Mouse (Mus musculus) embryonic facial prominence, embryonic 13.5 days (tissue): Measurements from ENCODE around the gene Emc3. TPM values are rescaled to one million over a fixed set of nuclear protein-coding genes. Genes with fewer than 3 reads are reported as not detected.

ENCODE experiments used
- ATAC-seq: fragments of 200-750 bp; cut with Nextera tagmentation; 2 replicates; pipeline ENCODE4 v1.8.0; 2017; ENCODE audit warnings: low read depth; ENCODE audit not compliant: insufficient number of reproducible peaks, insufficient read depth, low FRiP score, low TSS enrichment
- H3K27ac ChIP-seq: fragments of 300-500 bp; sonication (generic); 2 replicates; pipeline ENCODE4 v1.5.1; 2015; ENCODE audit warnings: moderate library complexity, mild to moderate bottlenecking, inconsistent platforms
- H3K27me3 ChIP-seq: fragments of 300-500 bp; sonication (generic); 2 replicates; pipeline ENCODE4 v1.6.1; 2015; ENCODE audit warnings: mild to moderate bottlenecking, inconsistent platforms
- H3K36me3 ChIP-seq: fragments of 300-500 bp; sonication (generic); 2 replicates; pipeline ENCODE4 v1.6.1; 2015; ENCODE audit warnings: mild to moderate bottlenecking, inconsistent platforms
- H3K4me1 ChIP-seq: fragments of 300-500 bp; sonication (generic); 2 replicates; pipeline ENCODE4 v1.6.1; 2015; ENCODE audit warnings: inconsistent platforms
- H3K4me2 ChIP-seq: fragments of 300-500 bp; sonication (generic); 2 replicates; pipeline ENCODE4 v1.6.1; 2015; ENCODE audit warnings: moderate library complexity, mild to moderate bottlenecking, inconsistent platforms
- H3K4me3 ChIP-seq: fragments of 300-500 bp; sonication (generic); 2 replicates; pipeline ENCODE4 v1.5.1; 2015; ENCODE audit warnings: mild to moderate bottlenecking, inconsistent platforms
- H3K9ac ChIP-seq: fragments of 300-500 bp; sonication (generic); 2 replicates; pipeline ENCODE4 v1.6.1; 2015; ENCODE audit warnings: mild to moderate bottlenecking, inconsistent platforms
- H3K9me3 ChIP-seq: fragments of 300-500 bp; sonication (generic); 2 replicates; pipeline ENCODE4 v1.6.1; 2016; ENCODE audit warnings: inconsistent platforms
- WGBS: fragments of 180-500 bp; shearing (Covaris S2); methylation state at CpG from one replicate; pipeline ENCODE4 v1.1.7; 2015; ENCODE audit warnings: mixed read lengths; 5-methylcytosine and 5-hydroxymethylcytosine counted together
- polyA plus RNA-seq: library from polyadenylated mRNA; unstranded; fragments of >200 nt; fragmentation: Nextera tagmentation; extraction: Ambion mirVana; gene quantifications from 2 replicates; pipeline ENCODE4 v1.2.1, GENCODE M21; 2015

Emc3 gene
- polyA plus RNA-seq, 1 experiment from 2014 or later = 96.1 TPM

DNA sequence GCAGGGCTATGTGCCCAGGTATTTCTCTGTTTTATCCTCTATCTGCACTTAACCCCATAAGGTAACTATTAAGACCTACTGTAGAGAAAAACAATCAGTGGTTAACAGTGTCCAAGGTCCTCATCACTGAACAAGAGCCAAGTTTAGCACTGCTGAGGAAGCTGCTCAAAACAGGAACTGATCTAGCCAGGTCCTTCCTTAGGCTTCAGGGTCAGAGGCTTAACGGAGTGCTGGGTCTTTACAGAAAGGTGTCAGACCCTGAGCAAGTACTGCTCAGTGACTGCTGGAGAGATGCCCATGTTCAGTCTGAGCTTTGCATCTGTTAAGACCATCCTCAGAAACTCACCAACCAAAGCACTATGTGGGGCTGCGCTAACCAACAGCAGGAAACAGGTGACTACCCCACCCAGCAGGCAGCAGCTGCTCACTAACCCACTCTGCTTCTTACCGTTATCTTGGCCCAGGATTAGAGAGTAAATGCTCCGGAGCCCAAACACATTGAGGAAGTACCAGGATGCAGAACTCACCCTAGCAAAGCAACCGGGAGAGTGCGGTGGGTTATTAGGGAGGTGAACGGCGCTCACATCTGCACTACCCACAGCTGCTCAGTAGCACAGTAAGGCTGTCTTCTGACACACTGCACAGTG, 13.9 kb downstream of the Emc3 start:
- no peak overlapping the region for H3K27ac ChIP-seq
- ATAC-seq = no peak
- H3K4me1 ChIP-seq = no peaks in the 10 kb centered on the region
- peaks cover 97% of the 10 kb centered on the region for H3K36me3 ChIP-seq
- H3K4me3 ChIP-seq = no peak overlapping the region
- no peak overlapping the region for H3K4me2 ChIP-seq
- no peaks in the 10 kb centered on the region for H3K9me3 ChIP-seq
- WGBS = 96% methylated on average over 8 of the region's 8 CpGs
- H3K27me3 ChIP-seq = no peaks in the 10 kb centered on the region
- H3K9ac ChIP-seq = no peak overlapping the region

DNA sequence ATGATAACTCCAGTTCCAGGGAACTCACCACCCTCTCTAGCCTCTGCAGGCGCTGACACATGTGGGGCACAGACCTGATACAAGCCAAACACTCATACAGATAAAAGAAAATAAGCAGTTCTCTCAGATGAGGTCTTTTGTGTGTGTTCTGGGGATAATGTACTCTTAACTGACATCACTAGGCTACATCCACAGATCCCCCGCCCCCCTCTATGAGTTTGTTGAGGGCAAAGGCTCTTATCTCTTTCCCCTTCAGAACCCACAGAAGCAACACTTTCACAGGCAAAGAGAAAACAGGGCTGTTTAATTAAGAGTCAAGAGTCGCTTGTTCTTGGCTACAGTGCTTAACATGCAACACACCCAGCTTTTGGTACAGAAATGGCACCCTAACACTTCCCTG, 16.9 kb downstream of the Emc3 start:
- Histone ChIP-seq H3K36me3 (peaks cover 69% of the 10 kb centered on the region), H3K27ac (no peak overlapping the region), H3K4me2 (no peak overlapping the region), H3K4me1 (no peaks in the 10 kb centered on the region), H3K9me3 (no peaks in the 10 kb centered on the region), H3K9ac (no peak overlapping the region), H3K4me3 (no peak overlapping the region), H3K27me3 (no peaks in the 10 kb centered on the region)
- ATAC-seq = no peak
- 96% methylated on average over 3 of the region's 3 CpGs for WGBS

DNA sequence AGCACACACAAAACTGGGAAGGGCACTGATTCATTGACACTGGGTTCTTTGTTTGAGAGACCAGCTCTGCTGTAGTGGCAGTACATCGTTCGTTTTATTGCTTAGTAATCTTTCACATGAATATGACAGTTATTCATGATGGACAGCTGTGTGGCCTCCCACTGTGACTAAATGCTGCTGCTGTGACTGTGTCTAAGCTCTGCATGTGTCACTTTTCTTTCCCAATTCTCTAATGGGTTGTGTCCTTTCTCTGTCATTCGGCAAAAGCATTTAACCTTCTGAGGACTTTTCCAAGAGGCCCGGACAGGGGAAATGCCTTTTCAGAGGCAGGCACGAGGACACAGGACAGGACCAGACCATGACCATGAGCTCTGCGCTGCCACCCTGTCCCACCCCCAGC, 17.5 kb downstream of the Emc3 start:
- peaks cover 62% of the 10 kb centered on the region for H3K36me3 ChIP-seq
- ATAC-seq = no peak
- WGBS = 92% methylated on average over 6 of the region's 6 CpGs

DNA sequence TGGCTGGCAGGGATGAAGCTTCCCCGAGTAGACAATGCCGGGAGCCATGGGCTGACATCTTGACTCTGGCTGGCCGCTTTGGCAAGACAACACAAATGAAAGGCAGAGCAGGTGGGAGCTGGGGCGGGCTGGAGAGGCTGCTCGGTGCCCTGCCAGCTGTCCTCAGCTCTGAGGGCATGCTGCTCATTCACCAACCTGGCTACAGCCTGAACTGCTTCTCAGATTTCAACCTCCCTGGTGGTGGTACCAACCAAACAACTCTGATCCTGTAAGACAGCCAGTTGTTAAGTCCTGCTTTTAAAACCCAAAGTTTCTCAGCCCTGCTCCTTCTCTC, 22.5 kb downstream of the Emc3 start:
- H3K9me3 ChIP-seq = no peaks in the 10 kb centered on the region
- H3K27me3 ChIP-seq = no peaks in the 10 kb centered on the region
- H3K4me1 ChIP-seq = no peaks in the 10 kb centered on the region
- ATAC-seq = no peak
- 39% methylated on average over 5 of the region's 5 CpGs for WGBS
- H3K36me3 ChIP-seq = peaks cover 12% of the 10 kb centered on the region
- no peak overlapping the region for H3K27ac ChIP-seq
- H3K4me3 ChIP-seq = no peak overlapping the region
- no peak overlapping the region for H3K9ac ChIP-seq
- H3K4me2 ChIP-seq = no peak overlapping the region

More for the DNA sequence above, 17.5 kb downstream of the Emc3 start:
- Histone ChIP-seq H3K9ac (no peak overlapping the region), H3K27ac (no peak overlapping the region), H3K27me3 (no peaks in the 10 kb centered on the region), H3K4me2 (no peak overlapping the region), H3K4me1 (no peaks in the 10 kb centered on the region), H3K9me3 (no peaks in the 10 kb centered on the region), H3K4me3 (no peak overlapping the region)

DNA sequence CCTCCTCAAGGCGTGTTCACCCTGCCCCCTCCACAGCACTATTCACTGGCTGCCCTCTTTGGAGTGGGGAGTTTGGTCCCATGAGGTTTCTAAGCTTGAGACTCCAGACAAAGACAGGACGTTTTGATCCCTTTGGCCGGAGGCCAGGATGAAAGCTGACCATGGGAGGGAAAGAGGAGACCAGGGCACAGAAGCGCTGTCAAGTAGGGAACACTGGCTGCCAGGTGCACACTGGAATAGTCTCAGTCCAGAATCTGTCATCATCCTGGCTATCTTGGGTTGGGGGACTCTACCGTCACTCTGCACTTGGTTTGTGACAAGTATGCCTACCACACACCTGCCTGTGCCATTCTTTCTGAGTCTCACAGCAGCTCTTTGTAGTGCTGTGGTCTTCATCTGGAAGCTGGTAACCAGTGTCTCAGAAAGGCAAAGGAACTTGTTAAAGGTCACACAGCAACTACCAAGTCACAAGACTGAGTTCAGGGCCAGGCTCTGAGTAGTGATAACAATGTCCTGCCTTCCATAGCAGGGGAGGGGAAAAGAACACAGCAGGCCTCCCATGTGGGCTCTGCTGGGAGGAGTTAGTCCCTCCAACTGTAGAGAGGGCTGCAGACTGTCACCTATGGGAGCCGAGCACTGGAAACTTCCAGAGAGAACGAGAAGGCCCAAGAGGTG, 23.0 kb downstream of the Emc3 start:
- Histone ChIP-seq H3K9ac (no peak overlapping the region), H3K27me3 (no peaks in the 10 kb centered on the region), H3K4me3 (no peak overlapping the region), H3K4me1 (no peaks in the 10 kb centered on the region), H3K27ac (no peak overlapping the region), H3K9me3 (no peaks in the 10 kb centered on the region), H3K36me3 (peaks cover 7% of the 10 kb centered on the region), H3K4me2 (no peak overlapping the region)
- ATAC-seq = no peak
- WGBS = 63% methylated on average over 7 of the region's 7 CpGs

DNA sequence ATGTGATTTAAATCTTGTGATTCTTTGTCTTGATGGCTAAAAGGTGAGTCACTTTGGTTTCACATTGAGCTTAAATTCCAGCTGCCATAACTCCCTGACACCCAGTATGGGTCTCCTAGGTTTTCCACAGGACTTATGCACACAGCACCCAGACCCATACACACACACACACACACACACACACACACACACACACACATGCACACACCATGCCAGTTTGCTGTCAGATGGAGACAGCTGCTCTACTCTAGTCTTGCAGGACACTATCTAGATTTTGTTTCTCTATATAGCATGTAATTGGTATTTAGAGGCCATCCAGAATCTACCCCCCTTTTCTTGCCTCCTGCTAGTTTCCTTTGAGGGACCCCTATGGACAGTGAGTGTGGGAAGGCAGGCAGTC, 24.3 kb downstream of the Emc3 start:
- ATAC-seq = no peak
- Histone ChIP-seq H3K9ac (no peak overlapping the region), H3K27me3 (peaks cover 5% of the 10 kb centered on the region; the same call in 1 of the 2 replicates)

DNA sequence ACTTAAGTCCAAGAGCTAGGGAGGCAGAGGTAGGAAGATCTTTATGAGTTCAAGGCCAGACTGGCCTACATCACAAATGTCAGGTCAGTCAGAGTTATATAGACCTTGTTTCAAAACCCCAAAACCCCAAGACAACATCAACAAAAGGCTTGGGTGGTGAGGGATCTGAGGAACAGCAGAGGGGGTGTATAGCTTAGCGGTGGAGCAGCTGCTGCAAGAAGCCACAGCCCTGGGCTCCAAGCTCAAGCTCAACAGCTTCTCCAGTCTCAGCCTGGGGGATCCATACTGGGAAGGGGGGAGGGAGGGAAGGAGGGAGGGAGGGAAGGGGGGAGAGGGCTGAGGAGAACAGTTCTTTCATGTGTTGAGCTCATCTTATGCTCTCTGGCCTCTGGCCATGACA, 25.8 kb downstream of the Emc3 start:
- H3K27me3 ChIP-seq = peaks cover 18% of the 10 kb centered on the region
- no peak overlapping the region for H3K4me2 ChIP-seq
- no peaks in the 10 kb centered on the region for H3K9me3 ChIP-seq
- no peak overlapping the region for H3K27ac ChIP-seq
- H3K9ac ChIP-seq = no peak overlapping the region
- ATAC-seq = no peak
- H3K36me3 ChIP-seq = no peaks in the 10 kb centered on the region
- H3K4me3 ChIP-seq = no peak overlapping the region
- WGBS = 75% methylated on average over 1 of the region's 1 CpGs
- peaks cover 9% of the 10 kb centered on the region for H3K4me1 ChIP-seq

More for the DNA sequence above, 24.3 kb downstream of the Emc3 start:
- Histone ChIP-seq H3K4me2 (no peak overlapping the region), H3K9me3 (no peaks in the 10 kb centered on the region), H3K27ac (no peak overlapping the region), H3K4me1 (no peaks in the 10 kb centered on the region), H3K4me3 (no peak overlapping the region), H3K36me3 (no peaks in the 10 kb centered on the region)

DNA sequence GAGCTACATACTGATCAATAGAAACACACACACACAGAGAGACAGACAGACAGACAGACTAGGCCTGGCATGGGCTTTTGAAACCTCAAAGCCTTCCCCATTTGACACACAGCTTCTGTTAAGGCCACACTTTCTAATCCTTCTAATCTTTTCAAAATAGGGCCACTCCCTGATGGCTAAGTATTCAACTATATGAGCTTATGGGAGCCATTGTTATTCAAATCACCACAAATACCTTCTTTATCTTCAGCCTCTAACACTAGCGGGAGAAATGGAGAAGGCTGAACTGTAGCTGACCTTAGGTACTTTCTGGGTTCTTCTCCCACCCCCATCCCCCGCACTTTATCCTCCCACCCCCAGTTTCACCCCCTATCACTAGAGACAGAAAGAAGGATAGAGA, 28.7 kb downstream of the Emc3 start:
- no peak for ATAC-seq
- Histone ChIP-seq H3K9me3 (no peaks in the 10 kb centered on the region), H3K4me1 (peaks cover 9% of the 10 kb centered on the region), H3K36me3 (no peaks in the 10 kb centered on the region), H3K9ac (no peak overlapping the region), H3K27ac (no peak overlapping the region), H3K27me3 (peaks cover 26% of the 10 kb centered on the region), H3K4me3 (no peak overlapping the region), H3K4me2 (no peak overlapping the region)
- WGBS = 84% methylated on average over 2 of the region's 2 CpGs

DNA sequence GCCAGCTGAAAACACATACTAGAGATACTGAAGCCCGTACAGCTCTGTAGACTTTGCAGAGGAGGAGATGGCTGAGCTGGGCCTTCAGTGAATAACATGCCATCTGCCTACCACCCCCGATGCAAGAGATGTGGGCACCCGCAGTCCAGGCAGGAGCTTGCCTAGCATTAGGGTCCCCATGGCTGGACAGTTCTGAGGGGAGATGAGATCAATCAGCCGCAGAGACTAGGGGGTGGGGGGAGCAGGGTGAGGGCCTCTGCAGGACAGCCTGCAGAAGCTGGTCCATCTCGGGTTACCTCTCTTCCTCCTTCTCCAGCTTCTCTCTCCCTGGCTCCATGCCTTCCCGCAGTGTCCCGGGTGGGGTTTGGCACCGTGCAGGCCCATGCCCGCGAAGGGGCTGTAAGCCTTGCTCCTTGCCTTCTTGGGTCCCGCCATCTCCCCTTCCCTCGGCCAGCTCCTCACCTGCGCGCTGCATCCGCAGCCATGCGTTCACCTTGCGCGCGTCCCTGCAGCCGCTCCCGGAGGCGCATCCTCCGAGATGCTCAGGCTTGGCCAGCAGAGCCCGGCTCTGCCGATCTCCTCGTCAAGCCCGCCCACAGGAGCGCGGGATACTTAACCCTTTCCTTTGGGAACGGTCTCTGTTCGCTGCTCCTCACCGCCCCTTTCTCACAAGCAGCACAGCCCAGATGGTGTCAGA, 29.9 kb downstream of the Emc3 start, which contains the start of gene Prrt3:
Prrt3 (minus strand) TSS at position 544 of the 697 bp plus-strand sequence.
- H3K27me3 ChIP-seq = peaks cover 29% of the 10 kb centered on the region
- WGBS = 2% methylated on average over 32 of the region's 32 CpGs
- H3K9ac ChIP-seq = peak within 1 kb of the TSS; percentile 73
- no peak within 1 kb of the TSS for H3K27ac ChIP-seq
- H3K36me3 ChIP-seq = no peaks in the 10 kb centered on the region
- no peaks in the 10 kb centered on the region for H3K9me3 ChIP-seq
- peak within 1 kb of the TSS; percentile 56 for H3K4me3 ChIP-seq
- ATAC-seq = 0 out of 2 replicates have a peak, but pooled peaks have one; percentile 26
- H3K4me2 ChIP-seq = peak within 1 kb of the TSS; percentile 79
- H3K4me1 ChIP-seq = peaks cover 9% of the 10 kb centered on the region

DNA sequence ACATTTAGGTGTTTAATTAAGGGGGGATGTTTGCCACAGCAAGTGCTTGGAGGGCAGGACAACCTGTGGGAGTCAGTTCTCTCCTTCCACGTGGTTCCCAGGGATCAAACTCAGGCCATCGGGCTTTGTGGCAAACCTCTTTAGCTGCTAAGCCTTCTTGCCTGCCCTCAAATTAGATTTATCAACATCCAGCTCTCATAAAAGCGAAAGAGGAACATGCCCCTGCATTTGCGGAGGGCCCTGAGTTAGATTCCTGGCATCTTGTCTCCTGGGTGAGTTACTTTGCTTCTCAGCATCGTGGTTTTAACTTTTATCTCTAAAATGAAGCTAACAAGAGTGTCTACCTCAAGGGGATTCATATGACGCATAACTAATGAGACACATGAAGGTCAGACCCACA, 32.1 kb downstream of the Emc3 start:
- WGBS = 70% methylated on average over 6 of the region's 6 CpGs
- H3K27ac ChIP-seq = no peak overlapping the region
- peaks cover 49% of the 10 kb centered on the region for H3K27me3 ChIP-seq
- no peak overlapping the region for H3K4me3 ChIP-seq
- peaks cover 23% of the 10 kb centered on the region for H3K4me1 ChIP-seq
- no peaks in the 10 kb centered on the region for H3K9me3 ChIP-seq
- 0 out of 2 replicates have a peak overlapping the region, but pooled peaks have one; percentile 32 for H3K9ac ChIP-seq
- H3K36me3 ChIP-seq = no peaks in the 10 kb centered on the region
- ATAC-seq = no peak
- no peak overlapping the region for H3K4me2 ChIP-seq

DNA sequence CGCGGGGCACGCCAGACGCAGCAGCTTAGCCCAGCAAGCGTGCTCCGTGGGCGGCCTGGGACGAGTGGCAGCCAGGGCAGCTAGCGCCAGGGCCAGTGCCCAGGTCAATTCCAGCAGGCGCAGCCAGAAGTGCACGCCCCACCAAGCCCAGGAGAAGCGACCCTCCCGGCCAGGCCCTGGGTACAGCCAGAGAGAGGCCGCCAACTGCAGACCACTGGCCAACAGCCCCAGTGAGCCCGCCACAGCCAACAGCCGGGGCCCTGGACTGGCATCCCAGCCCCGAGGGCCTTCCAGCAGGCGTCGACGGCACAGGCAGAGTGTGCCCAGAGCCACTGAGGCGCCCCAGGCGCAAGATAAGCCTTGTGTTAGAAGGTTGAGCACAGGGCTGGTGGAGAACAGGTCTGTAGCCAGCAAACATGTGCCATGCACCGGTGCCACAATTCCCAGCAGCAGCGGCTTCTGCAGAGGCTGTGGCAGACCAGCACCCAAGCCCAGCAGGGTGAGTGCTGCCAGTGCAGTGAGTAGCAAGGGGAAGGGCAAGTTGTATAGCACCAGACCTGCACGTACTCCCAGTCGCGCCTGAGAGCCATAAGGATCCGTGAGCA, 36.3 kb downstream of the Emc3 start:
- H3K4me3 ChIP-seq = peak overlapping the region; percentile 41
- peaks cover 15% of the 10 kb centered on the region for H3K4me1 ChIP-seq
- H3K9me3 ChIP-seq = no peaks in the 10 kb centered on the region
- H3K27me3 ChIP-seq = peaks cover 27% of the 10 kb centered on the region
- 0 out of 2 replicates have a peak overlapping the region, but pooled peaks have one; percentile 60 for H3K9ac ChIP-seq
- ATAC-seq = no peak
- H3K4me2 ChIP-seq = peak overlapping the region; percentile 60
- peaks cover 6% of the 10 kb centered on the region; the same call in 1 of the 2 replicates for H3K36me3 ChIP-seq
- no peak overlapping the region for H3K27ac ChIP-seq
- 49% methylated on average over 28 of the region's 28 CpGs for WGBS
